9 mouse cellular contexts compared by ENCODE assay signal in genomic region chr5:105986401-105986800, GRCm38 (mm10).
A peak's percentile ranks its signal among the peaks of the same experiment; 100 is the strongest.
DNase-seq lines count a peak whose midpoint lies in the region; ATAC-seq and TF ChIP-seq lines count a peak whose summit lies in the region.
"Had no signal": no experiment of that assay in that cellular context is flagged by ENCODE, and none has a peak within 500 bp of the region (broad histone marks: within the 10 kb centered on the region; RNA-seq: fewer than 3 reads in every experiment).

No protein-coding gene starts in this region.

- H3K36me3 ChIP-seq in kidney, adult 2 months (ENCODE audit: control insufficient read depth, insufficient read depth, low read length) = no peaks in the 10 kb centered on the region
- no peaks in the 10 kb centered on the region for H3K36me3 ChIP-seq in kidney, embryonic 15.5 days
- no peaks in the 10 kb centered on the region for H3K36me3 ChIP-seq in hindbrain, embryonic 16.5 days (ENCODE audit: control insufficient read depth, insufficient read depth, low read length)
- no peaks in the 10 kb centered on the region for H3K36me3 ChIP-seq in midbrain, embryonic 14.5 days (ENCODE audit: control insufficient read depth, insufficient read depth, low read length)

- TF ChIP-seq POLR2A in kidney, adult 2 months (IDR thresholded peaks at IDR 0.05; ENCODE audit: low read depth, low read length) = no peak

- TF ChIP-seq CTCF in kidney, adult 2 months (conservative IDR thresholded peaks at IDR 0.05; ENCODE audit: insufficient read depth, insufficient read length, low read depth, low read length) = peak; percentile 39

- WGBS in kidney, adult 2 months = 33% methylated on average over 7 of the region's 7 CpGs
- 41% methylated on average over 7 of the region's 7 CpGs for WGBS in kidney, embryonic 15.5 days
- WGBS in hindbrain, embryonic 16.5 days = 41% methylated on average over 7 of the region's 7 CpGs
- WGBS in midbrain, embryonic 14.5 days = 31% methylated on average over 7 of the region's 7 CpGs

- no peak overlapping the region for H3K27ac ChIP-seq in kidney, adult 2 months (ENCODE audit: insufficient read depth, low read depth, low read length)
- no peak overlapping the region for H3K27ac ChIP-seq in kidney, embryonic 15.5 days
- no peak overlapping the region for H3K27ac ChIP-seq in hindbrain, embryonic 16.5 days (ENCODE audit: low read depth, low read length)
- H3K27ac ChIP-seq in midbrain, embryonic 14.5 days (replicated peaks; ENCODE audit: low read depth, low read length) = no peak overlapping the region

- H3K4me3 ChIP-seq in kidney, adult 2 months (ENCODE audit: insufficient read depth, low read depth, low read length) = no peak overlapping the region
- H3K4me3 ChIP-seq in kidney, embryonic 15.5 days (replicated peaks) = no peak overlapping the region
- H3K4me3 ChIP-seq in hindbrain, embryonic 16.5 days (ENCODE audit: low read length) = no peak overlapping the region
- H3K4me3 ChIP-seq in midbrain, embryonic 14.5 days (replicated peaks; ENCODE audit: low read depth, low read length) = no peak overlapping the region
- H3K4me3 ChIP-seq: myocyte had no signal

- no peak overlapping the region for H3K9ac ChIP-seq in kidney, embryonic 15.5 days
- H3K9ac ChIP-seq in hindbrain, embryonic 16.5 days (ENCODE audit: low read depth, low read length) = no peak overlapping the region
- no peak overlapping the region for H3K9ac ChIP-seq in midbrain, embryonic 14.5 days (replicated peaks; ENCODE audit: low read length)

- no peaks in the 10 kb centered on the region for H3K9me3 ChIP-seq in kidney, embryonic 15.5 days (replicated peaks)
- H3K9me3 ChIP-seq in hindbrain, embryonic 16.5 days (ENCODE audit: control insufficient read depth, low read length) = no peaks in the 10 kb centered on the region
- no peaks in the 10 kb centered on the region for H3K9me3 ChIP-seq in midbrain, embryonic 14.5 days (ENCODE audit: control insufficient read depth, low read length)

- no peak overlapping the region for H3K4me2 ChIP-seq in kidney, embryonic 15.5 days
- H3K4me2 ChIP-seq in hindbrain, embryonic 16.5 days (ENCODE audit: low read length) = no peak overlapping the region
- H3K4me2 ChIP-seq in midbrain, embryonic 14.5 days (ENCODE audit: low read length) = no peak overlapping the region

- peak; percentile 42 for DNase-seq in kidney, adult 2 months
- DNase-seq in MEL-GATA-1-ER (ENCODE audit: extremely low read depth, low read depth) = peak; percentile 9
- peak; percentile 52 for DNase-seq in cerebellum, adult 11-12 months
- DNase-seq in midbrain, embryonic 14.5 days = peak; percentile 93
- DNase-seq in thymus, postnatal 4 days = no peak

- no peaks in the 10 kb centered on the region for H3K27me3 ChIP-seq in kidney, adult 2 months (replicated peaks; ENCODE audit: control insufficient read depth, insufficient read depth, low read length)
- H3K27me3 ChIP-seq in kidney, embryonic 15.5 days = no peaks in the 10 kb centered on the region
- H3K27me3 ChIP-seq in hindbrain, embryonic 16.5 days (replicated peaks; ENCODE audit: control insufficient read depth, insufficient read depth, low read length) = no peaks in the 10 kb centered on the region
- no peaks in the 10 kb centered on the region for H3K27me3 ChIP-seq in midbrain, embryonic 14.5 days (ENCODE audit: control insufficient read depth, insufficient read depth, low read length)

- no peak for ATAC-seq in kidney, embryonic 15.5 days (replicated peaks; ENCODE audit: low FRiP score)
- ATAC-seq in hindbrain, embryonic 16.5 days = peak; percentile 71; the same call in 1 of the 2 replicates
- ATAC-seq in midbrain, embryonic 14.5 days (ENCODE audit: low FRiP score, low TSS enrichment) = no peak
- ATAC-seq in monocyte, adult 5-6 weeks (replicated peaks; ENCODE audit: insufficient number of reproducible peaks, low FRiP score, low TSS enrichment, poor library complexity, severe bottlenecking) = no peak

- no peaks in the 10 kb centered on the region for H3K4me1 ChIP-seq in kidney, adult 2 months (ENCODE audit: control insufficient read depth, insufficient read depth, low read length)
- no peaks in the 10 kb centered on the region for H3K4me1 ChIP-seq in kidney, embryonic 15.5 days
- H3K4me1 ChIP-seq in hindbrain, embryonic 16.5 days (ENCODE audit: control insufficient read depth, insufficient read depth, low read depth, low read length) = no peaks in the 10 kb centered on the region
- H3K4me1 ChIP-seq in midbrain, embryonic 14.5 days (ENCODE audit: control insufficient read depth, insufficient read depth, low read length) = no peaks in the 10 kb centered on the region
